Mouse (Mus musculus) splenic B cell, adult 2 months (primary cell): Measurements from ENCODE around the gene Topaz1.

Source experiments
- DNase-seq: peaks from one replicate; pipeline ENCODE4 v3.0.0-alpha.2; 2011; ENCODE audit warnings: low read depth, low spot score
- H3K27me3 ChIP-seq: 2 replicates; pipeline ENCODE4 v1.6.1; 2012; ENCODE audit warnings: mild to moderate bottlenecking, low read length, moderate library complexity, mixed read lengths; ENCODE audit not compliant: control insufficient read depth, poor library complexity, insufficient read depth, severe bottlenecking
- H3K36me3 ChIP-seq: 2 replicates; pipeline ENCODE4 v1.6.1; 2012; ENCODE audit warnings: mild to moderate bottlenecking, low read length, moderate library complexity, mixed read lengths; ENCODE audit not compliant: control insufficient read depth, poor library complexity, insufficient read depth, severe bottlenecking

Topaz1 gene

GRCm38 (mm10) chr9:122747060-122747459 is at the start of gene Topaz1:
Topaz1 (plus strand) TSS chr9:122747346.
- H3K27me3 ChIP-seq: no peaks in the 10 kb centered on the region; the same call in 1 of the 2 replicates
- DNase-seq: no peak
- no peaks in the 10 kb centered on the region for H3K36me3 ChIP-seq

- no peaks in the 10 kb centered on the region for H3K36me3 ChIP-seq
- no peaks in the 10 kb centered on the region for H3K27me3 ChIP-seq
- DNase-seq: peak; percentile 2
Measured at GRCm38 (mm10) chr9:122701817-122702216, 45.3 kb upstream of the Topaz1 start.

- H3K36me3 ChIP-seq: no peaks in the 10 kb centered on the region
- no peak for DNase-seq
- H3K27me3 ChIP-seq: no peaks in the 10 kb centered on the region
Measured at GRCm38 (mm10) chr9:122713836-122714235, 33.3 kb upstream of the Topaz1 start.

- no peak for DNase-seq
- H3K36me3 ChIP-seq: no peaks in the 10 kb centered on the region
- no peaks in the 10 kb centered on the region for H3K27me3 ChIP-seq
Measured at GRCm38 (mm10) chr9:122715046-122715445, 32.1 kb upstream of the Topaz1 start.

- Histone ChIP-seq H3K36me3 (no peaks in the 10 kb centered on the region), H3K27me3 (no peaks in the 10 kb centered on the region)
- no peak for DNase-seq
Measured at GRCm38 (mm10) chr9:122716131-122716921, 30.8 kb upstream of the Topaz1 start.

- H3K36me3 ChIP-seq: no peaks in the 10 kb centered on the region
- no peaks in the 10 kb centered on the region for H3K27me3 ChIP-seq
- no peak for DNase-seq
Measured at GRCm38 (mm10) chr9:122722296-122722695, 24.9 kb upstream of the Topaz1 start.

- H3K36me3 ChIP-seq: no peaks in the 10 kb centered on the region
- DNase-seq: no peak
- no peaks in the 10 kb centered on the region for H3K27me3 ChIP-seq
Measured at GRCm38 (mm10) chr9:122725046-122725765, 21.9 kb upstream of the Topaz1 start.

- H3K27me3 ChIP-seq: no peaks in the 10 kb centered on the region
- peak; percentile 56 for DNase-seq
Measured at GRCm38 (mm10) chr9:122729500-122729899, 17.6 kb upstream of the Topaz1 start.

GRCm38 (mm10) chr9:122732126-122732810 is 14.9 kb upstream of the Topaz1 start:
- no peak for DNase-seq
- Histone ChIP-seq H3K36me3 (no peaks in the 10 kb centered on the region), H3K27me3 (no peaks in the 10 kb centered on the region)

More at GRCm38 (mm10) chr9:122729500-122729899, 17.6 kb upstream of the Topaz1 start:
- no peaks in the 10 kb centered on the region for H3K36me3 ChIP-seq

- DNase-seq: no peak
- H3K36me3 ChIP-seq: no peaks in the 10 kb centered on the region
Measured at GRCm38 (mm10) chr9:122733222-122733621, 13.9 kb upstream of the Topaz1 start.

GRCm38 (mm10) chr9:122734934-122735333 is 12.2 kb upstream of the Topaz1 start:
- Histone ChIP-seq H3K27me3 (no peaks in the 10 kb centered on the region), H3K36me3 (no peaks in the 10 kb centered on the region)
- DNase-seq: no peak

More at GRCm38 (mm10) chr9:122733222-122733621, 13.9 kb upstream of the Topaz1 start:
- H3K27me3 ChIP-seq: no peaks in the 10 kb centered on the region

- no peak for DNase-seq
- H3K27me3 ChIP-seq: no peaks in the 10 kb centered on the region
- no peaks in the 10 kb centered on the region for H3K36me3 ChIP-seq
Measured at GRCm38 (mm10) chr9:122736001-122736400, 11.1 kb upstream of the Topaz1 start.

- Histone ChIP-seq H3K27me3 (no peaks in the 10 kb centered on the region), H3K36me3 (no peaks in the 10 kb centered on the region)
- DNase-seq: peak; percentile 84
Measured at GRCm38 (mm10) chr9:122736742-122737141, 10.4 kb upstream of the Topaz1 start.

GRCm38 (mm10) chr9:122745879-122746278 is 1.3 kb upstream of the Topaz1 start:
- no peaks in the 10 kb centered on the region; the same call in 1 of the 2 replicates for H3K27me3 ChIP-seq
- no peak for DNase-seq
- no peaks in the 10 kb centered on the region for H3K36me3 ChIP-seq

GRCm38 (mm10) chr9:122757614-122758013 is 10.5 kb downstream of the Topaz1 start:
- Histone ChIP-seq H3K36me3 (no peaks in the 10 kb centered on the region), H3K27me3 (no peaks in the 10 kb centered on the region; the same call in 1 of the 2 replicates)
- DNase-seq: no peak
